Mouse (Mus musculus) limb, embryonic 14.5 days (tissue): Measurements from ENCODE around the gene Tmem97. TPM values are rescaled to one million over a fixed set of nuclear protein-coding genes. Genes with fewer than 3 reads are reported as not detected.
"Not testable (repeated sequence)": the region's sequence is repeated elsewhere in the genome, so short reads cannot be mapped to it uniquely, and the experiment has no call there.

Experiments
- ATAC-seq: fragments of 200-750 bp; cut with Nextera tagmentation; 2 replicates; pipeline ENCODE4 v1.8.0; 2017; ENCODE audit warnings: low read depth, moderate number of reproducible peaks, moderate TSS enrichment; ENCODE audit not compliant: low FRiP score
- DNase-seq: peaks from one replicate; pipeline ENCODE4 v3.0.0-alpha.2; 2015; ENCODE audit warnings: low spot score
- H3K27ac ChIP-seq: fragments of 300-500 bp; sonication (generic); replicated peaks from 2 replicates; pipeline ENCODE4 v1.5.1; 2014; ENCODE audit warnings: low read depth, mild to moderate bottlenecking, low read length, moderate library complexity, mixed read lengths
- H3K27me3 ChIP-seq: fragments of 300-500 bp; sonication (generic); 2 replicates; pipeline ENCODE4 v1.6.1; 2014; ENCODE audit warnings: low read length, mixed read lengths; ENCODE audit not compliant: control insufficient read depth, insufficient read depth
- H3K36me3 ChIP-seq: fragments of 300-500 bp; sonication (generic); 2 replicates; pipeline ENCODE4 v1.6.1; 2014; ENCODE audit warnings: mild to moderate bottlenecking, low read length, moderate library complexity, mixed read lengths; ENCODE audit not compliant: control insufficient read depth, insufficient read depth
- H3K4me1 ChIP-seq: fragments of 300-500 bp; sonication (generic); 2 replicates; pipeline ENCODE4 v1.6.1; 2014; ENCODE audit warnings: antibody characterized with exemption, low read length, mixed read lengths; ENCODE audit not compliant: control insufficient read depth, insufficient read depth
- H3K4me2 ChIP-seq: fragments of 300-500 bp; sonication (generic); replicated peaks from 2 replicates; pipeline ENCODE4 v1.6.1; 2014; ENCODE audit warnings: low read depth, mild to moderate bottlenecking, low read length, moderate library complexity; ENCODE audit not compliant: severe bottlenecking
- H3K4me3 ChIP-seq: fragments of 300-500 bp; sonication (generic); replicated peaks from 2 replicates; pipeline ENCODE4 v1.5.1; 2014; ENCODE audit warnings: low read length
- H3K9ac ChIP-seq: fragments of 300-500 bp; sonication (generic); 2 replicates; pipeline ENCODE4 v1.6.1; 2014; ENCODE audit warnings: mild to moderate bottlenecking, low read depth, low read length, moderate library complexity; ENCODE audit not compliant: severe bottlenecking
- H3K9me3 ChIP-seq: fragments of 300-500 bp; sonication (generic); 2 replicates; pipeline ENCODE4 v1.6.1; 2016; ENCODE audit warnings: low read length; ENCODE audit not compliant: control insufficient read depth
- POLR2A ChIP-seq: fragments of 200-500 bp; IDR thresholded peaks from 2 replicates; pipeline ENCODE4 v1.8.0; 2012; ENCODE audit warnings: inconsistent platforms, mild to moderate bottlenecking, moderate library complexity, borderline replicate concordance; ENCODE audit not compliant: insufficient read depth, insufficient read length; ENCODE audit errors: extremely low read depth
- WGBS: fragments of 180-500 bp; shearing (Covaris S2); extraction: QIAGEN DNeasy Blood & Tissue Kit; methylation state at CpG from one replicate; pipeline ENCODE4 v1.1.7; 2014; 5-methylcytosine and 5-hydroxymethylcytosine counted together
- polyA plus RNA-seq, 2 experiments: library from polyadenylated mRNA; depleted of rRNA in 1 of 2; stranded (reverse) in 1 of 2; unstranded in 1 of 2; fragments of >200 nt; fragmentation: Nextera tagmentation in 1 of 2; extraction: Ambion mirVana in 1 of 2; gene quantifications; 2 replicates each; pipeline versions ENCODE4 v1.2.1 to v1.2.3; 2012 to 2014

The Tmem97 gene
- polyA plus RNA-seq, 2 experiments = 42.6 to 103 TPM

- Histone ChIP-seq H3K9ac (no peak overlapping the region), H3K27me3 (no peaks in the 10 kb centered on the region), H3K36me3 (no peaks in the 10 kb centered on the region), H3K27ac (no peak overlapping the region), H3K4me3 (no peak overlapping the region), H3K4me2 (no peak overlapping the region), H3K9me3 (no peaks in the 10 kb centered on the region), H3K4me1 (peaks cover 10% of the 10 kb centered on the region; the same call in 1 of the 2 replicates)
- no peak for TF ChIP-seq POLR2A
- WGBS = 89% methylated on average over 6 of the region's 6 CpGs
- ATAC-seq (no peak), DNase-seq (no peak)
Observed at GRCm38 (mm10) chr11:78594271-78594964, 43.8 kb upstream of the Tmem97 start.

GRCm38 (mm10) chr11:78587677-78588076 is 37.1 kb upstream of the Tmem97 start:
- peaks cover 40% of the 10 kb centered on the region for H3K36me3 ChIP-seq
- DNase-seq, H3K4me3 ChIP-seq, ATAC-seq, H3K4me2 ChIP-seq, H3K9ac ChIP-seq, H3K9me3 ChIP-seq, H3K27ac ChIP-seq, H3K27me3 ChIP-seq, H3K4me1 ChIP-seq: not testable (repeated sequence)
- WGBS = 88% methylated on average over 1 of the region's 1 CpGs

- Histone ChIP-seq H3K36me3 (peaks cover 50% of the 10 kb centered on the region), H3K4me2 (no peak overlapping the region), H3K4me1 (no peaks in the 10 kb centered on the region), H3K4me3 (no peak overlapping the region), H3K9ac (no peak overlapping the region), H3K27ac (no peak overlapping the region), H3K9me3 (no peaks in the 10 kb centered on the region), H3K27me3 (no peaks in the 10 kb centered on the region)
- TF ChIP-seq POLR2A = no peak
- DNase-seq (no peak), ATAC-seq (no peak)
Observed at GRCm38 (mm10) chr11:78586099-78586498, 35.5 kb upstream of the Tmem97 start.

- Histone ChIP-seq H3K4me2 (no peak overlapping the region), H3K4me1 (no peaks in the 10 kb centered on the region), H3K4me3 (no peak overlapping the region), H3K27ac (no peak overlapping the region), H3K27me3 (no peaks in the 10 kb centered on the region), H3K36me3 (peaks cover 56% of the 10 kb centered on the region), H3K9me3 (no peaks in the 10 kb centered on the region), H3K9ac (no peak overlapping the region)
- DNase-seq = no peak
- no peak for TF ChIP-seq POLR2A
- ATAC-seq = no peak
- WGBS = 95% methylated on average over 6 of the region's 6 CpGs
Observed at GRCm38 (mm10) chr11:78582848-78583247, 32.3 kb upstream of the Tmem97 start.

- no peaks in the 10 kb centered on the region for H3K27me3 ChIP-seq
- H3K27ac ChIP-seq = no peak overlapping the region
- no peak overlapping the region for H3K4me3 ChIP-seq
- no peak overlapping the region for H3K4me2 ChIP-seq
- no peaks in the 10 kb centered on the region for H3K9me3 ChIP-seq
- ATAC-seq (no peak), DNase-seq (no peak)
- peaks cover 59% of the 10 kb centered on the region for H3K36me3 ChIP-seq
- 38% methylated on average over 2 of the region's 2 CpGs for WGBS
- no peak overlapping the region for H3K9ac ChIP-seq
- TF ChIP-seq POLR2A = no peak
- no peaks in the 10 kb centered on the region for H3K4me1 ChIP-seq
Observed at GRCm38 (mm10) chr11:78574975-78575374, 24.4 kb upstream of the Tmem97 start.

- DNase-seq (no peak), ATAC-seq (no peak)
- H3K27me3 ChIP-seq = no peaks in the 10 kb centered on the region
- H3K9me3 ChIP-seq = no peaks in the 10 kb centered on the region
- no peak overlapping the region for H3K4me3 ChIP-seq
- 87% methylated on average over 3 of the region's 3 CpGs for WGBS
- H3K9ac ChIP-seq = no peak overlapping the region
- H3K36me3 ChIP-seq = peaks cover 63% of the 10 kb centered on the region
- H3K27ac ChIP-seq = no peak overlapping the region
- H3K4me1 ChIP-seq = no peaks in the 10 kb centered on the region
- no peak overlapping the region for H3K4me2 ChIP-seq
- no peak for TF ChIP-seq POLR2A
Observed at GRCm38 (mm10) chr11:78574536-78574935, 24.0 kb upstream of the Tmem97 start.

- 91% methylated on average over 3 of the region's 4 CpGs for WGBS
- H3K27ac ChIP-seq, H3K27me3 ChIP-seq, H3K9ac ChIP-seq, H3K9me3 ChIP-seq, H3K4me3 ChIP-seq, H3K4me1 ChIP-seq, DNase-seq, H3K4me2 ChIP-seq, ATAC-seq: not testable (repeated sequence)
- peaks cover 63% of the 10 kb centered on the region for H3K36me3 ChIP-seq
Observed at GRCm38 (mm10) chr11:78574031-78574430, 23.5 kb upstream of the Tmem97 start.
